In genomic region chr6:37216342-37216763, GRCm38 (mm10) we compare ENCODE assay signal across 9 mouse cellular contexts.
DNase-seq lines count a peak whose midpoint lies in the region; ATAC-seq and TF ChIP-seq lines count a peak whose summit lies in the region.
"Had no signal": no experiment of that assay in that cellular context is flagged by ENCODE, and none has a peak within 500 bp of the region (broad histone marks: within the 10 kb centered on the region; RNA-seq: fewer than 3 reads in every experiment).

No protein-coding gene starts in this region.

- DNase-seq in adrenal gland, adult 8-10 months, result peak; percentile 39
- DNase-seq in forebrain, embryonic 14.5 days (ENCODE audit: low spot score), result peak; percentile 85
- no peak for DNase-seq in thymus, postnatal 14 days
- DNase-seq in T-cell, adult 2 months (ENCODE audit: low spot score), result no peak

- no peaks in the 10 kb centered on the region for H3K27me3 ChIP-seq in intestine, embryonic 15.5 days (replicated peaks)
- no peaks in the 10 kb centered on the region for H3K27me3 ChIP-seq in intestine, postnatal 0 days (replicated peaks; ENCODE audit: control insufficient read depth, insufficient read depth, low read length)
- no peaks in the 10 kb centered on the region for H3K27me3 ChIP-seq in forebrain, embryonic 14.5 days (replicated peaks; ENCODE audit: control insufficient read depth, insufficient read depth, low read length)
- no peaks in the 10 kb centered on the region for H3K27me3 ChIP-seq in hindbrain, embryonic 15.5 days
- 0 out of 2 replicates have a peak, but pooled peaks cover 5% of the 10 kb centered on the region for H3K27me3 ChIP-seq in midbrain, embryonic 12.5 days

- 45% methylated on average over 4 of the region's 4 CpGs for WGBS in intestine, embryonic 15.5 days
- WGBS in intestine, postnatal 0 days, result 51% methylated on average over 4 of the region's 4 CpGs
- 32% methylated on average over 4 of the region's 4 CpGs for WGBS in forebrain, embryonic 14.5 days
- 44% methylated on average over 4 of the region's 4 CpGs for WGBS in hindbrain, embryonic 15.5 days
- 31% methylated on average over 4 of the region's 4 CpGs for WGBS in midbrain, embryonic 12.5 days

- ATAC-seq in intestine, embryonic 15.5 days, result peak; percentile 28; the same call in 1 of the 2 replicates
- ATAC-seq in intestine, postnatal 0 days, result no peak
- peak; percentile 80 for ATAC-seq in forebrain, embryonic 14.5 days
- ATAC-seq in hindbrain, embryonic 15.5 days (ENCODE audit: low FRiP score, low read depth), result peak; percentile 65
- ATAC-seq in midbrain, embryonic 12.5 days (ENCODE audit: low FRiP score, low read depth), result peak; percentile 73

- no peak overlapping the region for H3K9ac ChIP-seq in intestine, embryonic 15.5 days
- no peak overlapping the region for H3K9ac ChIP-seq in intestine, postnatal 0 days (ENCODE audit: low read depth, low read length)
- no peak overlapping the region for H3K9ac ChIP-seq in forebrain, embryonic 14.5 days (ENCODE audit: low read length)
- no peak overlapping the region for H3K9ac ChIP-seq in hindbrain, embryonic 15.5 days
- no peak overlapping the region for H3K9ac ChIP-seq in midbrain, embryonic 12.5 days (replicated peaks)

- H3K36me3 ChIP-seq in intestine, embryonic 15.5 days, result no peaks in the 10 kb centered on the region
- H3K36me3 ChIP-seq in intestine, postnatal 0 days (ENCODE audit: control insufficient read depth, insufficient read depth), result no peaks in the 10 kb centered on the region
- no peaks in the 10 kb centered on the region for H3K36me3 ChIP-seq in forebrain, embryonic 14.5 days (ENCODE audit: control insufficient read depth, insufficient read depth, low read length)
- H3K36me3 ChIP-seq in hindbrain, embryonic 15.5 days, result no peaks in the 10 kb centered on the region
- no peaks in the 10 kb centered on the region for H3K36me3 ChIP-seq in midbrain, embryonic 12.5 days
- H3K36me3 ChIP-seq: G1E had no signal

- H3K4me3 ChIP-seq in intestine, embryonic 15.5 days (replicated peaks), result no peak overlapping the region
- H3K4me3 ChIP-seq in intestine, postnatal 0 days (ENCODE audit: low read depth, low read length), result no peak overlapping the region
- no peak overlapping the region for H3K4me3 ChIP-seq in forebrain, embryonic 14.5 days (ENCODE audit: low read depth, low read length)
- no peak overlapping the region for H3K4me3 ChIP-seq in hindbrain, embryonic 15.5 days
- no peak overlapping the region for H3K4me3 ChIP-seq in midbrain, embryonic 12.5 days

- H3K4me2 ChIP-seq in intestine, embryonic 15.5 days (replicated peaks), result no peak overlapping the region
- no peak overlapping the region for H3K4me2 ChIP-seq in intestine, postnatal 0 days (replicated peaks; ENCODE audit: low read depth)
- H3K4me2 ChIP-seq in forebrain, embryonic 14.5 days (ENCODE audit: low read length), result no peak overlapping the region
- H3K4me2 ChIP-seq in hindbrain, embryonic 15.5 days, result no peak overlapping the region
- no peak overlapping the region for H3K4me2 ChIP-seq in midbrain, embryonic 12.5 days (replicated peaks)

- no peak for TF ChIP-seq CTCF in intestine, postnatal 0 days (IDR thresholded peaks at IDR 0.05; ENCODE audit: low read depth)

- no peak overlapping the region for H3K27ac ChIP-seq in intestine, embryonic 15.5 days
- no peak overlapping the region for H3K27ac ChIP-seq in intestine, postnatal 0 days (ENCODE audit: low read depth, low read length)
- H3K27ac ChIP-seq in forebrain, embryonic 14.5 days (ENCODE audit: low read depth, low read length), result no peak overlapping the region; the same call in 1 of the 2 replicates
- H3K27ac ChIP-seq in hindbrain, embryonic 15.5 days (replicated peaks), result peak overlapping the region; percentile 62
- H3K27ac ChIP-seq in midbrain, embryonic 12.5 days (replicated peaks), result no peak overlapping the region

- H3K9me3 ChIP-seq in intestine, embryonic 15.5 days, result no peaks in the 10 kb centered on the region
- no peaks in the 10 kb centered on the region for H3K9me3 ChIP-seq in intestine, postnatal 0 days (ENCODE audit: control insufficient read depth)
- H3K9me3 ChIP-seq in forebrain, embryonic 14.5 days (replicated peaks; ENCODE audit: control insufficient read depth, low read length), result no peaks in the 10 kb centered on the region
- H3K9me3 ChIP-seq in hindbrain, embryonic 15.5 days, result no peaks in the 10 kb centered on the region
- no peaks in the 10 kb centered on the region for H3K9me3 ChIP-seq in midbrain, embryonic 12.5 days

- peaks cover 7% of the 10 kb centered on the region; the same call in 1 of the 2 replicates for H3K4me1 ChIP-seq in intestine, embryonic 15.5 days (replicated peaks)
- H3K4me1 ChIP-seq in intestine, postnatal 0 days (replicated peaks; ENCODE audit: control insufficient read depth, insufficient read depth, low read length), result no peaks in the 10 kb centered on the region
- peaks cover 30% of the 10 kb centered on the region for H3K4me1 ChIP-seq in forebrain, embryonic 14.5 days (ENCODE audit: control insufficient read depth, insufficient read depth, low read length)
- H3K4me1 ChIP-seq in hindbrain, embryonic 15.5 days (replicated peaks), result peaks cover 42% of the 10 kb centered on the region
- H3K4me1 ChIP-seq in midbrain, embryonic 12.5 days, result peaks cover 37% of the 10 kb centered on the region

Comparison
In these comparisons a context has a peak if more than half of its experiments do, and no peak if none do; other contexts are left out.
1. DNase-seq: peak in adrenal gland, adult 8-10 months (single experiment) and forebrain, embryonic 14.5 days (single experiment); none in thymus, postnatal 14 days (single experiment) and T-cell, adult 2 months (single experiment).